Comparison of ENCODE assay signal across 20 mouse cellular contexts in genomic region chrX:99293967-99294366, GRCm38 (mm10).
DNase-seq lines count a peak whose midpoint lies in the region; ATAC-seq and TF ChIP-seq lines count a peak whose summit lies in the region.
"Had no signal": no experiment of that assay in that cellular context is flagged by ENCODE, and none has a peak within 500 bp of the region (broad histone marks: within the 10 kb centered on the region; RNA-seq: fewer than 3 reads in every experiment).

No protein-coding gene starts in this region.

- peak; percentile 75 for DNase-seq in heart, adult 11 months
- DNase-seq in kidney, postnatal 10 days: peak; percentile 22
- DNase-seq in brain, embryonic 14.5 days (ENCODE audit: low read depth): peak; percentile 35
- DNase-seq: adrenal gland, adult 2 months; adrenal gland, postnatal 25 days; cerebellum, adult 11 months; cerebellum, adult 8-10 months; cerebellum, postnatal 14 days; embryo, embryonic 11 days; gastrocnemius, postnatal 10 days had no signal

- H3K4me1 ChIP-seq in heart, embryonic 11.5 days (ENCODE audit: control insufficient read depth, insufficient read depth, low read length): peaks cover 5% of the 10 kb centered on the region
- peaks cover 23% of the 10 kb centered on the region; the same call in 1 of the 2 replicates for H3K4me1 ChIP-seq in kidney, embryonic 14.5 days (ENCODE audit: control insufficient read depth, insufficient read depth, low read length)
- peaks cover 29% of the 10 kb centered on the region for H3K4me1 ChIP-seq in brown adipose tissue, adult 24 weeks (ENCODE audit: control insufficient read depth, insufficient read depth, insufficient read length, low read length)

- ATAC-seq in heart, embryonic 11.5 days (replicated peaks; ENCODE audit: insufficient number of reproducible peaks, low FRiP score, low TSS enrichment): no peak
- ATAC-seq in kidney, embryonic 14.5 days (ENCODE audit: low FRiP score, low TSS enrichment): no peak
- ATAC-seq in inflammation-experienced regulatory T-cells, adult 6 months: no peak
- ATAC-seq: forebrain, embryonic 15.5 days; hindbrain, embryonic 16.5 days had no signal

- TF ChIP-seq CTCF in brain, embryonic 14.5 days (IDR thresholded peaks at IDR 0.05; ENCODE audit: borderline replicate concordance, extremely low read depth, insufficient read depth, insufficient read length): no peak

- no peaks in the 10 kb centered on the region for H3K36me3 ChIP-seq in heart, embryonic 11.5 days (ENCODE audit: control insufficient read depth, insufficient read depth, low read length)
- H3K36me3 ChIP-seq in kidney, embryonic 14.5 days (ENCODE audit: control insufficient read depth, insufficient read depth, low read length): no peaks in the 10 kb centered on the region
- H3K36me3 ChIP-seq: embryonic facial prominence, embryonic 12.5 days; forebrain, embryonic 15.5 days; heart, embryonic 13.5 days; hindbrain, embryonic 12.5 days had no signal

- TF ChIP-seq POLR2A in brain, embryonic 14.5 days (IDR thresholded peaks at IDR 0.05; ENCODE audit: borderline replicate concordance, extremely low read depth, insufficient read depth, insufficient read length, poor library complexity, severe bottlenecking): no peak

- H3K27ac ChIP-seq in heart, embryonic 11.5 days (ENCODE audit: low read depth, low read length): no peak overlapping the region
- no peak overlapping the region for H3K27ac ChIP-seq in kidney, embryonic 14.5 days (ENCODE audit: low read depth, low read length)
- peak overlapping the region; percentile 82 for H3K27ac ChIP-seq in brown adipose tissue, adult 24 weeks (replicated peaks; ENCODE audit: low read depth, low read length)
- H3K27ac ChIP-seq: embryonic facial prominence, embryonic 12.5 days; forebrain, embryonic 15.5 days; hindbrain, embryonic 12.5 days had no signal

- 79% methylated on average over 6 of the region's 6 CpGs for WGBS in heart, embryonic 11.5 days (ENCODE audit: insufficient replicate concordance)
- WGBS in kidney, embryonic 14.5 days: 72% methylated on average over 6 of the region's 6 CpGs

- H3K4me2 ChIP-seq in heart, embryonic 11.5 days: no peak overlapping the region
- no peak overlapping the region for H3K4me2 ChIP-seq in kidney, embryonic 14.5 days (replicated peaks; ENCODE audit: low read depth, low read length)
- H3K4me2 ChIP-seq: embryonic facial prominence, embryonic 12.5 days; forebrain, embryonic 15.5 days; heart, embryonic 13.5 days; hindbrain, embryonic 12.5 days had no signal

- H3K27me3 ChIP-seq in heart, embryonic 11.5 days (ENCODE audit: control insufficient read depth, insufficient read depth, low read length): peaks cover 10% of the 10 kb centered on the region
- H3K27me3 ChIP-seq in kidney, embryonic 14.5 days (ENCODE audit: control insufficient read depth, insufficient read depth, low read length): no peaks in the 10 kb centered on the region

- no peak overlapping the region for H3K4me3 ChIP-seq in heart, embryonic 11.5 days (ENCODE audit: low read depth, low read length)
- H3K4me3 ChIP-seq in kidney, embryonic 14.5 days (ENCODE audit: low read length): no peak overlapping the region
- no peak overlapping the region for H3K4me3 ChIP-seq in brown adipose tissue, adult 24 weeks (ENCODE audit: insufficient read depth, low read depth, low read length)
- H3K4me3 ChIP-seq: embryonic facial prominence, embryonic 12.5 days; forebrain, embryonic 15.5 days; heart, adult 2 months; heart, embryonic 13.5 days; hindbrain, embryonic 12.5 days had no signal

- H3K9me3 ChIP-seq in heart, embryonic 11.5 days (replicated peaks; ENCODE audit: control insufficient read depth, low read length): no peaks in the 10 kb centered on the region
- H3K9me3 ChIP-seq in kidney, embryonic 14.5 days (ENCODE audit: control insufficient read depth, low read length): no peaks in the 10 kb centered on the region
- H3K9me3 ChIP-seq: embryonic facial prominence, embryonic 12.5 days; forebrain, embryonic 15.5 days; heart, embryonic 13.5 days; hindbrain, embryonic 12.5 days had no signal

- no peak overlapping the region for H3K9ac ChIP-seq in heart, embryonic 11.5 days (ENCODE audit: low read depth, low read length)
- H3K9ac ChIP-seq in kidney, embryonic 14.5 days (ENCODE audit: low read depth, low read length): no peak overlapping the region
- H3K9ac ChIP-seq: embryonic facial prominence, embryonic 12.5 days; forebrain, embryonic 15.5 days; heart, embryonic 13.5 days; hindbrain, embryonic 12.5 days had no signal

Comparison
In these comparisons a context has a peak if more than half of its experiments do, and no peak if none do; other contexts are left out.
1. DNase-seq: peak in every context shown above with its lines; median percentile 75 in heart, adult 11 months; 35 in brain, embryonic 14.5 days; 22 in kidney, postnatal 10 days.